Mouse (Mus musculus) embryonic facial prominence, embryonic 13.5 days (tissue): ENCODE results near the gene Sh3rf1. TPM values are rescaled to one million over a fixed set of nuclear protein-coding genes. Genes with fewer than 3 reads are reported as not detected.

Experiments used
- ATAC-seq: fragments of 200-750 bp; cut with Nextera tagmentation; 2 replicates; pipeline ENCODE4 v1.8.0; 2017; ENCODE audit warnings: low read depth; ENCODE audit not compliant: insufficient number of reproducible peaks, insufficient read depth, low FRiP score, low TSS enrichment
- H3K27ac ChIP-seq: fragments of 300-500 bp; sonication (generic); 2 replicates; pipeline ENCODE4 v1.5.1; 2015; ENCODE audit warnings: moderate library complexity, mild to moderate bottlenecking, inconsistent platforms
- H3K27me3 ChIP-seq: fragments of 300-500 bp; sonication (generic); 2 replicates; pipeline ENCODE4 v1.6.1; 2015; ENCODE audit warnings: mild to moderate bottlenecking, inconsistent platforms
- H3K36me3 ChIP-seq: fragments of 300-500 bp; sonication (generic); 2 replicates; pipeline ENCODE4 v1.6.1; 2015; ENCODE audit warnings: mild to moderate bottlenecking, inconsistent platforms
- H3K4me1 ChIP-seq: fragments of 300-500 bp; sonication (generic); 2 replicates; pipeline ENCODE4 v1.6.1; 2015; ENCODE audit warnings: inconsistent platforms
- H3K4me2 ChIP-seq: fragments of 300-500 bp; sonication (generic); 2 replicates; pipeline ENCODE4 v1.6.1; 2015; ENCODE audit warnings: moderate library complexity, mild to moderate bottlenecking, inconsistent platforms
- H3K4me3 ChIP-seq: fragments of 300-500 bp; sonication (generic); 2 replicates; pipeline ENCODE4 v1.5.1; 2015; ENCODE audit warnings: mild to moderate bottlenecking, inconsistent platforms
- H3K9ac ChIP-seq: fragments of 300-500 bp; sonication (generic); 2 replicates; pipeline ENCODE4 v1.6.1; 2015; ENCODE audit warnings: mild to moderate bottlenecking, inconsistent platforms
- H3K9me3 ChIP-seq: fragments of 300-500 bp; sonication (generic); 2 replicates; pipeline ENCODE4 v1.6.1; 2016; ENCODE audit warnings: inconsistent platforms
- WGBS: fragments of 180-500 bp; shearing (Covaris S2); methylation state at CpG from one replicate; pipeline ENCODE4 v1.1.7; 2015; ENCODE audit warnings: mixed read lengths; 5-methylcytosine and 5-hydroxymethylcytosine counted together
- polyA plus RNA-seq: library from polyadenylated mRNA; unstranded; fragments of >200 nt; fragmentation: Nextera tagmentation; extraction: Ambion mirVana; gene quantifications from 2 replicates; pipeline ENCODE4 v1.2.1, GENCODE M21; 2015

Sh3rf1 gene
- polyA plus RNA-seq, 1 experiment from 2014 or later, result 14.9 TPM

DNA sequence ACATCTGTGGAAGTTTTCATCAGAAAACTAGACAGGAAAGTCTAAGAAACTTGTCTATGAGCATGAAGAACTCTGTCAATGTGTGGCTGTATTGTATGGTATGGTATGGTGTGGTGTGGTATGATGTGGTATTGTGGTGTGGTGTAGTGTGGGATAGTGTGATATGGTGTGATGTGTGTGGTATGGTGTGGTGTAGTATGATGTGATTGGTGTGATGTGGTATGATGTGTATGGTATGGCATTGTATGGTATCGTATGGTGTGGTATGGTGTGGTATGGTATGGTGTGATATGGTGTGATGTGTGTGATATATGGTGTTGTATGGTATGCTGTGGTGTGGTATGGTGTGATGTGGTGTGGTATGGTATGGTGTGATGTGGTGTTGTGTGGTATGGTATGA, 43.4 kb downstream of the Sh3rf1 start:
- H3K27me3 ChIP-seq, result no peaks in the 10 kb centered on the region
- H3K4me1 ChIP-seq, result peaks cover 41% of the 10 kb centered on the region
- no peak overlapping the region for H3K27ac ChIP-seq
- no peak overlapping the region for H3K4me2 ChIP-seq
- H3K4me3 ChIP-seq, result no peak overlapping the region
- ATAC-seq, result peak; percentile 50; the same call in 1 of the 2 replicates
- WGBS, result 100% methylated on average over 1 of the region's 1 CpGs
- no peaks in the 10 kb centered on the region for H3K36me3 ChIP-seq
- no peak overlapping the region for H3K9ac ChIP-seq
- no peaks in the 10 kb centered on the region for H3K9me3 ChIP-seq

DNA sequence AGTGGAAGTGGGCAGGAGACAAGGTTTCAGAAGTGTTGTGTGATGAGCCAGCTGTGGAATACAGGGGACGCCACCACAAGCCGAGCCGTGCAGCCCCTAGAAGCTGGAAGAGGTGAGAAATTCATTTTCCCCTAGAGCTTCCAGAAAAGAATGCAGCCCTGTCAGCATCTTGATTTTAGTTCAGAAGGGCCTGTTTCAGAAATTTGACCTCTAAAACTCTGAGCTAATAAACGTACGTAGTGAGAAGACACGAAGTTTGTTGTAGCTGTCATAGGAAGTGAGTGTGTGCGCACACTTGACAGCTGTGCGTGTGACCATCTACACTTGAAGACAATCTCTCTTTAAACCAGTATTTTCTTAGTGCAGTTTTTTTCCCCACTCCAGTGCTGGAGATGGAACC, 44.0 kb downstream of the Sh3rf1 start:
- Histone ChIP-seq H3K36me3 (no peaks in the 10 kb centered on the region), H3K9me3 (no peaks in the 10 kb centered on the region), H3K9ac (no peak overlapping the region), H3K4me3 (no peak overlapping the region), H3K27ac (no peak overlapping the region), H3K4me2 (no peak overlapping the region), H3K27me3 (no peaks in the 10 kb centered on the region), H3K4me1 (peaks cover 43% of the 10 kb centered on the region)
- WGBS, result 66% methylated on average over 8 of the region's 8 CpGs
- ATAC-seq, result no peak

DNA sequence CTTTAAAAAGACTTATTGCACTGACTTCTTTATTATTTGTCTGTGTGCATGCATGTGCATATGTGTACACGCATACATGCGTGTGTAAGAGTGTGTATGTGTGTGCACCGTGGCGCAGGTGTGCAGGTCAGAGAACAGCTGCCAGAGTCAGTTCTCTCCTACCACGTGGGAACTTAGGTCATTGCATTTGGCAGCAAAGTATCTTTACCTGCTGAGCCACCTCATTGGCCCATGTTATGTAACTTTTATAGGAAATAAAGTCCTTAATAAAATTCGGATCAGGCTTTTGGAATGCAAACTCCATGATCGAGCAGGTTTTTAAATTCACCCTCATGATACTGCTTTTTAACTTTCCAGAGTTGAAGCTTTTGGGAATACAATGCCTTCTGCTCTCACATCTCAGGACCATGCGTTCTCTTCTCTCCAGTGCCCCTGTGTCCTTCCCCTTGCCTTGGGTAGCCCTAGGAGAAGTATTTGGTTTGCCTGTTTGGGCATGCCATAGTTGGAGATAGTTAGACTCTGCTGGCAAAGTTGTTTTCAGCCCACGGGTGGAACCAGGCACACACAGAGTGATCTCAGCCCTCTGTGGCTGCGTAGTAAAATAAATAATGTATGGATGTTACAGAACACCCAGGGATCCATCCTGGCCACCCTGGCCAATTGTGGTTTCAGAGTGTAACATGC, 44.7 kb downstream of the Sh3rf1 start:
- H3K4me1 ChIP-seq, result peaks cover 50% of the 10 kb centered on the region
- WGBS, result 76% methylated on average over 10 of the region's 10 CpGs
- no peak overlapping the region for H3K4me2 ChIP-seq
- no peaks in the 10 kb centered on the region for H3K9me3 ChIP-seq
- H3K36me3 ChIP-seq, result no peaks in the 10 kb centered on the region
- H3K4me3 ChIP-seq, result no peak overlapping the region
- ATAC-seq, result no peak
- H3K27ac ChIP-seq, result 0 out of 2 replicates have a peak overlapping the region, but pooled peaks have one; percentile 4
- H3K27me3 ChIP-seq, result no peaks in the 10 kb centered on the region
- H3K9ac ChIP-seq, result no peak overlapping the region

DNA sequence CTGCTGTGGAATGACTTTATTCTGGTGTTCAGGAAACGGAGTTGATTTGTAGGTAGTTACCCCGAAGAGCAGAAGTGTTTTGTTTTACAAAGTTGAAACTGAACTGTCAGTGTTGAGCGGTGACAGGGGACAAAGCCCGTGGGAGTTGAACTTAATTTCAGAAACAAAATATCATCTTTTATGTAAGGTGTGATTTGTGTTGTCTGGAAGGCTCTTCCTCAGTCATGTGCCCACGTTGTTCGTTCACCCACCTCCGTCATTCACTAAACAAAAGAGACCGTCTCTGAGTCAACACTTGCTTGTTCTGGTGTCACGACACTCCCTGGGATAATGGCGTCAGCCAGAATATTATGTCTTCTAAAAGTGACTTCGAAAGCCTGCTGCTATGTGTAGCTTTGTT, 46.3 kb downstream of the Sh3rf1 start:
- 80% methylated on average over 11 of the region's 11 CpGs for WGBS
- Histone ChIP-seq H3K9me3 (no peaks in the 10 kb centered on the region), H3K36me3 (no peaks in the 10 kb centered on the region), H3K9ac (no peak overlapping the region), H3K4me1 (peaks cover 59% of the 10 kb centered on the region), H3K27me3 (no peaks in the 10 kb centered on the region), H3K27ac (no peak overlapping the region), H3K4me2 (no peak overlapping the region), H3K4me3 (no peak overlapping the region)
- ATAC-seq, result no peak

DNA sequence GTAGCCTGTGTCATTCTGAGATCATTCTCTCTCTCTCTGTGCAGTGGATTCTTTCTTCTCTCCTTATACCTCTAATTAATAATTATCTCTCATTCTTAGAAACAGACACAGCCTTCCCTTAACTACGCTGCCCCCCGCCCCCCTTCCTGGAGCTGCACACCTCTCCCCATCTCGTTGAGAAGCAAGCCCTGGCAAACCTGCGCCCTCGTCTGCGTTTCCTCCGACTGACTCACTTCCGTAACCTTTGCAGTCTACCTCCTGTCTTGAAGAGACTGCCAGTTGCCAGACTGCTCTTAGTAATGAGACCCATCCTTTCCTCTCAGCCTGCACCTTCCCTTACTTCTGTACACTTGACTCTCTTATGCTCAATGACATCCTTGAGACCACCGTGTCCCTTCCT, 46.9 kb downstream of the Sh3rf1 start:
- Histone ChIP-seq H3K4me3 (no peak overlapping the region), H3K4me1 (peaks cover 59% of the 10 kb centered on the region)
- 70% methylated on average over 9 of the region's 9 CpGs for WGBS

DNA sequence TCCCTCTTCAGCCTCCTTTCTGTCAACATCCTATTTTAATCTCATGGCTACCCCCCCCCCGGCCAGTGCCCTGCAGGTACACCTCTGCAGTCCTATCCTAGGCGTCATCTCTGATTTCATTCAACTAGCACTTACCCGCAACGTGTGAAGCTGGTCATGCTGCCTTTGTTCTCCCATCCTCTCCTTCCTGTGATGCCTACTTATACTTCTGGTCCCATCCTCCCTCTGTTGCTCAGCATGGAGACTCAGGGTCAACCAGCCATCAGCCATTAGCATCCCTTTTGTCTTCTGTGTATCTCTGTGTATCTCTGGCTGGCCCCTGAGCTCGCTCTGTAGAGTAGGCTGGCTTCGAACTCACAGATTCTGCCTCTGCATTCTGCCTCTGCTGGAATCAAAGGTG, 47.3 kb downstream of the Sh3rf1 start:
- H3K36me3 ChIP-seq, result no peaks in the 10 kb centered on the region
- no peaks in the 10 kb centered on the region for H3K9me3 ChIP-seq
- no peak overlapping the region for H3K27ac ChIP-seq
- ATAC-seq, result no peak
- WGBS, result 38% methylated on average over 4 of the region's 6 CpGs
- H3K9ac ChIP-seq, result no peak overlapping the region
- H3K4me2 ChIP-seq, result no peak overlapping the region
- H3K4me3 ChIP-seq, result no peak overlapping the region
- no peaks in the 10 kb centered on the region for H3K27me3 ChIP-seq
- H3K4me1 ChIP-seq, result peaks cover 62% of the 10 kb centered on the region

More for the DNA sequence above, 46.9 kb downstream of the Sh3rf1 start:
- Histone ChIP-seq H3K9me3 (no peaks in the 10 kb centered on the region), H3K9ac (no peak overlapping the region), H3K36me3 (no peaks in the 10 kb centered on the region), H3K27me3 (no peaks in the 10 kb centered on the region), H3K4me2 (no peak overlapping the region), H3K27ac (no peak overlapping the region)
- ATAC-seq, result no peak

DNA sequence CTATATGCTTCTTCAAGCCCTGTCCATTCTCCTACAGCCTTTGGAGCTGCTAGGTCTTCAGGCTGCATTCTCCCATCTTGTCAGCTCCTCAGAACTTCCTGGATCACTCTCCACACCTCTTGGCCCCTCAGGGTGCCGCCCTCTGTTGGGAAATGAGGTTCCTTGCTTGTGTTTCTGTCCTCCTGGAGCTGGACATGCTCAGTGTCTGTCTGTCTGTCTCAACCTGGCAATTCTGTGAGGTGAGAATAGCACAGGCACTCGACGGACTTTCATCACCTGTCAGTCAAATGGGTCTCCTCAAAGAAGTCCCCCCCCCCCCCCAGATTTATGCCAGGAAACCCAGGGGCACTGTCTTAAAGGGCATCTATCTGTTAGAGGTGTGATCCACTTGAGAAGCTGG, 49.2 kb downstream of the Sh3rf1 start:
- H3K9me3 ChIP-seq, result no peaks in the 10 kb centered on the region
- 75% methylated on average over 3 of the region's 3 CpGs for WGBS
- peaks cover 76% of the 10 kb centered on the region for H3K4me1 ChIP-seq

DNA sequence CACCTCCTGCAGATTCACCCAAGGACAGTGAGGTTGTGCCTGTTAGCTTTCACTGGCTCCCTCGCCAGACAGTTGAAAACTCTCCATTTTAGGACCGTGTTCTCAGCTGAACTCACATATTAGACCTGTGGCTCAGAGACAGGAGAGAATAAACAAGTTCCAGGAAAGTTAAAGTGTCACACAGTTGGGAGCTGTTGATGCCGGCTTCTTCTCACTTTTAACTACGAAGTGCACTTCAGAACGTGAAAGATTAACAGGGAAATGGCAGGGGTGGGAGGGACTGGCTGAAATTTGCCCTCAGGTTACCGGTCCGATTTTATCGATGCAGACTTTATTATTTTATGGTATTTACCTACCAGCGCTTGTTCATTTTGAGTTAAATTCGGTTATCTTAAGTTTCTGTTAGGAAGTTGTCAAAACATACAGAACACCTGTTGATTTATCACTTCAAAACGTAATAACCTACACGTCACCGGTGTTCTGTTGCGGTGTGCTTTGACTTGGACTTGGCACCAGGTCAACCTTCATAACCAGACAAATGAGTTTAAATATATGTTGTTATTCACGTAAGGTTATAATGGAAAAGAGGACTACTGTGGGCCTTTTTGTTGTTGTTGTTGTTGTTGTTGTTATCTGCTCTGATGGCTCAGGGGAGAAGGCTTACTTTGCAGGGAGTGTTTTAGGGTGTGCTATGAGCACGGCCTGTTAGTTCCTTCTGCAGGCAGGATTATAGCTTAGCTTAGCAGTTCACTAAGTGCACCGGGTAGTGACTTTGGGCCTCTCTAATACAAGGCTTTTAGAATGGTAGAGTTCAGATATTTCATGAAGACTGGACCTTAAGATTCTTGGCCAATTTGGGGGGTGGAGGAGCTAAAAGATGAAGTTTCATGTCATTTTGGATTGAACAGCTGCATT, 49.9 kb downstream of the Sh3rf1 start:
- Histone ChIP-seq H3K9me3 (no peaks in the 10 kb centered on the region), H3K4me1 (peaks cover 73% of the 10 kb centered on the region), H3K27me3 (no peaks in the 10 kb centered on the region), H3K4me3 (no peak overlapping the region), H3K27ac (no peak overlapping the region), H3K9ac (no peak overlapping the region), H3K4me2 (no peak overlapping the region), H3K36me3 (no peaks in the 10 kb centered on the region)
- no peak for ATAC-seq
- 72% methylated on average over 17 of the region's 17 CpGs for WGBS

More for the DNA sequence above, 49.2 kb downstream of the Sh3rf1 start:
- no peak overlapping the region for H3K4me3 ChIP-seq
- no peak overlapping the region for H3K4me2 ChIP-seq
- H3K36me3 ChIP-seq, result no peaks in the 10 kb centered on the region
- no peak overlapping the region for H3K27ac ChIP-seq
- no peak for ATAC-seq
- no peak overlapping the region for H3K9ac ChIP-seq
- no peaks in the 10 kb centered on the region for H3K27me3 ChIP-seq

DNA sequence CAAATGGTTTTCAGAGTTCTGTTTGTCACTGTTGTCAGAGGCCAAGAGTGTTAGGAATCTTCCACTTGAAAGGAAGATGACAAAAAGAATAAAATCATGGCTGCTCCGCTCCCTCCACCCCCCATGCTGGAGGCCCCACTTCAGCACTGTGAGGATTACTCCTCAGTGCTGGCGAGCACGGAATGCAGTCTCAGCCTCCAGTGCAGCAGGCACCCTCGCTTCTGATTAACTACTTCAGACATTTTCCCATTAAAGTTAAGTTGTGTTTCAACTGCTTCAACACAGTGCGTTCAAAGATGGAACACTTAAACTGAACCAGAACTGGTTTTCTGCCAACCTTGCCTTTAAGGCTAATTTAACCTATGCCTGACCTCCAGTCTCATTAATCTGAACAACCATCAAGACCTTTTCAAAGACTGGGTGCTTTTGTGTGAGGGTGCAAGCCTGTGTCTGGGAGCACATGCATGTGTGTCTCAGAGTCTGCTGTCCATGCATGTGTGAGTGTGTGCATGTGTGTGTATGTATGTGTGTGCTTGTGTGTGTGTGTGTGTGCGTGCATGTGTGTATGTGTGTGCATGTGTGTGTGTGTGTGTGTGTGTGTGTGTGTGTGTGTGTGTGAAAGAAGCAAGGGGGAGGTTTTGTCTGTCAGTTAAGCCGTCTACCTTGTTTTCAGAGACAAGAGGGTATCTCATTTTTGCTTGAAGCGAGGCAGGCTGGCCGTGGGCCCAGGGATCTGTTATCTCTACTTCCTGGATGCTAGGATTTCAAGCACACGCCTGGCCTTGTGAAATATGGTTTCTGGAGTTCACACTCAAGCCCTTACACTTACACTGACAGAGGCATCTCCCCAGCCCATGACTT, 51.2 kb downstream of the Sh3rf1 start:
- no peak overlapping the region for H3K9ac ChIP-seq
- H3K9me3 ChIP-seq, result no peaks in the 10 kb centered on the region
- WGBS, result 32% methylated on average over 10 of the region's 10 CpGs
- peak overlapping the region; percentile 16; the same call in 1 of the 2 replicates for H3K4me2 ChIP-seq
- no peak for ATAC-seq
- peaks cover 6% of the 10 kb centered on the region for H3K36me3 ChIP-seq
- peak overlapping the region; percentile 71 for H3K27ac ChIP-seq
- H3K4me3 ChIP-seq, result no peak overlapping the region
- no peaks in the 10 kb centered on the region for H3K27me3 ChIP-seq
- H3K4me1 ChIP-seq, result peaks cover 64% of the 10 kb centered on the region

DNA sequence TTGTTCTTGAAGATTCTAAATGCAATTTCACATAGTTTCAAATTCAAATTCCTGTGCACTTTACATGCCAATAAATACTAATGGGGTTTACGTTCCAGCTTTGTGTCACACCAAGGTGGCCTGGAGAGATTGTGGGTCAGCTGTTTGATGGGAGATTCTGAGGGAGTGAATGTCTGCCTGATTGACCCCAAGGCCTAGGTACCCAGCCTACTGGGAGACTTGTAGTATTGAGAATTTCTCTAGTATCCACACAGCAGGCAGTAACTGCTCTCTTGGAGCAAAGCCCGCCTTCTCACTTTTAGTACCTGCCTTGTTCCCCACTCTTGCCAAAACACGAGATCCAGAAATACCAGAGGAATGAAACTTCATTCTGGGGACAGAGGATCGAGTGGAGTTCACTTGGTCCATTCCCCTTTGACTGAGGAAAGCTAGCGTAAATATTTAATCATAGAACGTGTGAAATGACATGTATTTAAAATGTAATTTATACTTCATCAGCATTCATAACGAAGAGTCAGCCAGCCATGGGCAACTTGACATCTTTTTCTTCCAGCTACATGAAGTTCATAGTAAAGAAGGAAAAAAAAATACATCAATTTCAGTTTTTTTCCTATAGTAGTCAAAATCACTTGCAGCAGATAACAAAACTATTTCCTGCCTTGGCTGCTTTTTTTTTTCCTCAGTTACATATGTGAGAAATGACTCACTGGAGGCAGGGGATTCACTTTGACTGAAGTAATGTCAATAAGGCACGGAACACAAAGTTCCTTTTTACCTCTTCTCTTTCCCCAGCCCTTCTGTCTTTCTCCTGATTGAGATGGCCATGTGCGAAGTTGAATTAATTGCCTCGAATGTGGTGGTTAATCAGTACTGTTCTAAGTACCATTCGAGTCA, 52.0 kb downstream of the Sh3rf1 start:
- H3K9me3 ChIP-seq, result no peaks in the 10 kb centered on the region
- no peak overlapping the region for H3K4me2 ChIP-seq
- peaks cover 57% of the 10 kb centered on the region for H3K4me1 ChIP-seq
- no peak overlapping the region for H3K9ac ChIP-seq
- no peak for ATAC-seq
- no peak overlapping the region for H3K27ac ChIP-seq
- peaks cover 6% of the 10 kb centered on the region for H3K36me3 ChIP-seq
- no peak overlapping the region for H3K4me3 ChIP-seq
- 73% methylated on average over 11 of the region's 11 CpGs for WGBS
- H3K27me3 ChIP-seq, result no peaks in the 10 kb centered on the region
